Mouse (Mus musculus): ENCODE measurements around the gene Tspan10. TPM values are rescaled to one million over a fixed set of nuclear protein-coding genes. Genes with fewer than 3 reads are reported as not detected.

Gene Tspan10
- polyA plus RNA-seq, 1 experiment from 2014 or later: not detected

DNA sequence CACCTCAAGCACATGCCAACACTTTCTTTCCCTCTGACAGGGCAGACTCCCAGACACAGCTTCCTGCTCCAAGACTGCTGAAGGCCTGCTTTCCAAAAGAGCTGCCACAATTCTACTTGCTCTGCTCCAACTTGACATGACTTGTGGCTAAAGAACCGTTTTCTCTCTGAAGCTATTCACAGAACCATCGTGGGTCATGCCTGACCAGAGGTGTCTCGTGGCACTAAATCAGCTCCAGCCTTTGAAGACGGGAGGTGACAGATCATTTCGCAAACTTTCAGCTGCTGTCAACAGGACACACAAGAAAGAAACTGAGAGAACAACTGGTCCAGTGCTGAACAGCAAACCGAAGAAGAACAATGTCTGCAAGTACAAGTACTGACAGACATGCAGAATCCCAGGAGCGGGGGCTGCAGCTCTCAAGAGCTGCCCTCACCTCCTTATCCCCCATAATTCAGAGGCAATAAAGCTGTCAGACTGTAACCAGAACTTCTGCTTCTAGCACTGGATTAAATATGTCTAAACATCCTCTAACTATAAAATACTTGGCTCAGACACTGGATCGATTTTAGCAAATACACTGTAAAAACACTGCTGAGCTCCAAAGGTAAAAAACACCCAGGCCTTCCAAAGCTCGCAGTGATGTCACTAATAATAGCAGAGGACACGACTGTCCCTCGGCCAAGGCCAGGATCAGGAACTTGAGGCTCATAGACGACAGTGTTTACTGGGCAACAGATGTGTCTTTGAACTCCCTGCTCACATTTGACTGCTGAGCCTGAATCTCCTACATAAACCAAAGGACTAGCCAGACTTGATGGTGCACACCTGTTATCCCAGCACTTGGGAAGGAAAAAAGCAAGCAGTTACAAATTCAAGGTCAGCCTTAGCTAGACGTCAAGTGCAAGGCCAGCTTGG is 19.5 kb upstream of the Tspan10 start:
- Histone ChIP-seq H3K4me2 (replicated peaks) (no peak overlapping the region), H3K4me3 (replicated peaks; ENCODE audit: low read length) (no peak overlapping the region), H3K9me3 (ENCODE audit: control insufficient read depth, low read length) (no peaks in the 10 kb centered on the region), H3K27me3 (ENCODE audit: control insufficient read depth, insufficient read depth, low read length) (no peaks in the 10 kb centered on the region), H3K27ac (no peak overlapping the region), H3K4me1 (replicated peaks; ENCODE audit: control insufficient read depth, insufficient read depth, low read length) (no peaks in the 10 kb centered on the region), H3K9ac (no peak overlapping the region), H3K36me3 (replicated peaks; ENCODE audit: control insufficient read depth, insufficient read depth) (peaks cover 90% of the 10 kb centered on the region)
- ATAC-seq (ENCODE audit: low FRiP score): no peak
- WGBS: 93% methylated on average over 13 of the region's 13 CpGs
- no peak for DNase-seq (ENCODE audit: low spot score)

DNA sequence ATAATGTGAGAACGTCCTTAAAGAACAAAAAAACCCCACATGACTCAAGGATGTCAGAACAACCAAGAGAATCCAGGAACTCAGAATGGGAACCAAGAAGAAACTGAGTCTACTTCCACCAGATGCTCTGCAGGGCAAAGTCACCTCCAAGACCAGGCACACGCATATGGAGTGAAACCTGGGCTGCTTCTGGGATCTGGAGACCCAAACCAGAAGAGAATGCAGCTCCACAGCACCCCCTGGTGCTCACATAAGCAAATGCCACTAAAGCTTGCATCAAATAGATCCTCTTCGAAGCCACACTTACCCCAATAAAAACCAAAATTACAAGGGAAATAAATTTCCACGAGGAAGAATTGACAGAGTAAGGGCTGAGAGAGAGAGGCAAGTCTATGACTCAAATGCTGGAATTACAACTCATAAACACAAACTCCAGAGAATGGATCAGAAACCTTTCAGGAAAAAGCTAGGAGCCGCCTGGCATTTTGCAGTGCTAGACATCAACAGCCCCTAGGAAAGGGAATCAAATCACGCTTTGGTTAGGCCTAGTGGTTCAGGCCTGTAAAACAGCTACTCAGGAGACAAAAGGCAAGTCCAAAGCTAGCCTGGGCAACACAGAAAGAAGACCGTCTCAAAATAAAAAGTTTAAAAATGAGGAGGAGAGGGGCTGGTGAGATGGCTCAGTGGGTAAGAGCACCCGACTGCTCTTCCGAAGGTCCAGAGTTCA is 18.7 kb upstream of the Tspan10 start:
- H3K9ac ChIP-seq: no peak overlapping the region
- peaks cover 91% of the 10 kb centered on the region for H3K36me3 ChIP-seq (replicated peaks; ENCODE audit: control insufficient read depth, insufficient read depth)
- H3K27me3 ChIP-seq (ENCODE audit: control insufficient read depth, insufficient read depth, low read length): no peaks in the 10 kb centered on the region
- no peak for ATAC-seq (ENCODE audit: low FRiP score)
- H3K4me2 ChIP-seq (replicated peaks): no peak overlapping the region
- 69% methylated on average over 9 of the region's 9 CpGs for WGBS
- no peaks in the 10 kb centered on the region for H3K4me1 ChIP-seq (replicated peaks; ENCODE audit: control insufficient read depth, insufficient read depth, low read length)
- no peaks in the 10 kb centered on the region for H3K9me3 ChIP-seq (ENCODE audit: control insufficient read depth, low read length)
- no peak overlapping the region for H3K4me3 ChIP-seq (replicated peaks; ENCODE audit: low read length)
- DNase-seq (ENCODE audit: low spot score): peak; percentile 80
- no peak overlapping the region for H3K27ac ChIP-seq

DNA sequence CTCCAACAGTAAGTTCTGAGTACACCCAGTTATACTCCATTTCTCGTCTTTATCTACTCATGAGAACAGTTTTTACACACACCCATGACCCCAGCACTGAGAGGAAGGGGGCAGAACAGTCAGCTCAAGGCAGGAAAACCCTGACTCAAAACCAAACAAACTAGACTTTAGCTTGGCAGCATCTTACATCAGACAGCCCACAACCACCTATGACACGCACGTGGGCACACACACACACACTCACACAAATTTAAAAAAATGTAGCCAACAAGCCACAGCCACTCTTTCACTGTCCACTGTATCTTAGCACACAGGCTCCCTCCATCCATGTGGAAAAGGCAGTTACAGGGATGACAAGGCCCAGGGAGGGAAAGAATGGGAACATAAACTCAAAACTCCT is 15.7 kb upstream of the Tspan10 start:
- ATAC-seq (ENCODE audit: low FRiP score): no peak
- WGBS: 97% methylated on average over 3 of the region's 3 CpGs

DNA sequence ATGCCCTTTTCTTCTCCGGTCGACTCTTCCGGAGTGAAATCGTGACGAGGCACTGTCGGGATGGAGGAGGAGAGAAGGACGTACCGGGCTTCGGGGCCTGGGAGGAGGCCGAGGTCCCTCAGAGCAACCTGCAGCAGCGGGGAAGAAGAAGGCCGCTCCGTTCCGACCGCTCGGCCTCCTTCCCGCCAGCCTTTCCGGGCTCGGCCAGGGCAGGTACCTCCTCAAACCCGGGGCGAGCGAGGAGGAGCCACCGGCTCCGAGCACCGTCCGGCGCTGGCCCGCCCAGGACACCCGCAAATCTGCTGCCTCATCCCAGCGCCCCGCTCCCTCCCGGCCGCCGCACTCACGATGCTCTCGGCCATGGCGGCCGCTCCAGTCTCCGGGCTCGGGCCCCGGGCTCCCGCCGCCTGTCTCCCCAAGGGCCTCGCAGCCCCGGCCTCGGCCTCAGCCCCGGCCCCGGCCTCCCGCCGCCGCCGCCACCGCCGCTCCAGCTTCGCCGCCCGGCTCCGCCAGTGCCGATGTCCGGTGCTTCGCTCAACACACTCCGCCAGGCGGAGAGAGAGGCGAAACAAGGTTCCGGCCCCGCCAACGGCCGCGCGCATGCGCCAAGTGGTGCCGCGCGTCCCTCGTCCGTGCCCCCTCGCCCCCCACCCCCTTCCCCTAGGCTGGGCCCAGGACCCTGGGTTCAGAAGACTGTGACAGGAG is 5.1 kb upstream of the Tspan10 start, which contains the start of gene Nploc4:
Gene Nploc4, minus strand, starts transcription at position 557 of the 705 bp plus-strand sequence.
- under 1% methylated on average over 74 of the region's 77 CpGs for WGBS
- H3K36me3 ChIP-seq (replicated peaks; ENCODE audit: control insufficient read depth, insufficient read depth): peaks cover 32% of the 10 kb centered on the region
- DNase-seq (ENCODE audit: low spot score): peak; percentile 89

More for the DNA sequence above, 15.7 kb upstream of the Tspan10 start:
- Histone ChIP-seq H3K27me3 (ENCODE audit: control insufficient read depth, insufficient read depth, low read length) (no peaks in the 10 kb centered on the region), H3K4me2 (replicated peaks) (no peak overlapping the region), H3K9ac (no peak overlapping the region), H3K4me3 (replicated peaks; ENCODE audit: low read length) (no peak overlapping the region), H3K27ac (no peak overlapping the region), H3K9me3 (ENCODE audit: control insufficient read depth, low read length) (no peaks in the 10 kb centered on the region), H3K4me1 (replicated peaks; ENCODE audit: control insufficient read depth, insufficient read depth, low read length) (no peaks in the 10 kb centered on the region), H3K36me3 (replicated peaks; ENCODE audit: control insufficient read depth, insufficient read depth) (peaks cover 90% of the 10 kb centered on the region)
- DNase-seq (ENCODE audit: low spot score): no peak

DNA sequence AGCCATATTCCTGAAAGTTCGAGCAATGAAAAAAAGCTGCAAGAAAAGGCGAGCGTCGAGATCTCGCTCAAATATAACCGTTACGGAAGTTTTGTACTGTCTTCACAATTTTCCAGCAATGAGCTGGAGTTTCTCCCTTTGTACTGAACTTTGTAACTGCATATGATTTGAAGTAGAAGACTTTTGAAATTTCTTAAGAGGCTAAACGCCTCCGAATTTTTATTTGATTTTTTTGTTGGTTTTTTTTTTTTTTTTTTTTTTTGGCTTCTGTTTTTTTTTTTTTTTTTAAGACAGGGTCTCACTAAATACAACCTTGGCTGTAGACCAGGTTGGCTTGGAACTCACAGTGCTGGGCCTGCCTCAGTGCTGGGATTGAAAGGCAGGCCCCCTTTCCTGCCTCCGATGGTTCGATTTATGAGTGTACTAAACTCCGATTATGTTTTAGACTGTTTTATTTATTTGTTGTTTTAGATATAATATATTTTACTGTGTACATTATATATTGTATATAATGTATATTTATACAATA is 4.5 kb upstream of the Tspan10 start:
- peaks cover 12% of the 10 kb centered on the region for H3K4me1 ChIP-seq (replicated peaks; ENCODE audit: control insufficient read depth, insufficient read depth, low read length)
- peaks cover 26% of the 10 kb centered on the region for H3K36me3 ChIP-seq (replicated peaks; ENCODE audit: control insufficient read depth, insufficient read depth)
- WGBS: 30% methylated on average over 12 of the region's 12 CpGs
- H3K9me3 ChIP-seq (ENCODE audit: control insufficient read depth, low read length): no peaks in the 10 kb centered on the region
- H3K4me3 ChIP-seq (replicated peaks; ENCODE audit: low read length): peak overlapping the region; percentile 93
- H3K4me2 ChIP-seq (replicated peaks): peak overlapping the region; percentile 70
- peak overlapping the region; percentile 92 for H3K9ac ChIP-seq
- H3K27ac ChIP-seq: no peak overlapping the region; the same call in 1 of the 2 replicates
- DNase-seq (ENCODE audit: low spot score) (no peak), ATAC-seq (ENCODE audit: low FRiP score) (no peak)
- no peaks in the 10 kb centered on the region for H3K27me3 ChIP-seq (ENCODE audit: control insufficient read depth, insufficient read depth, low read length)

More for the DNA sequence above, 5.1 kb upstream of the Tspan10 start, which contains the start of gene Nploc4:
- no peaks in the 10 kb centered on the region for H3K9me3 ChIP-seq (ENCODE audit: control insufficient read depth, low read length)
- peak; percentile 84; the same call in 1 of the 2 replicates for ATAC-seq (ENCODE audit: low FRiP score)
- H3K27me3 ChIP-seq (ENCODE audit: control insufficient read depth, insufficient read depth, low read length): no peaks in the 10 kb centered on the region
- peak within 1 kb of the TSS; percentile 70 for H3K4me2 ChIP-seq (replicated peaks)
- H3K27ac ChIP-seq: peak within 1 kb of the TSS; percentile 58
- H3K4me1 ChIP-seq (replicated peaks; ENCODE audit: control insufficient read depth, insufficient read depth, low read length): peaks cover 12% of the 10 kb centered on the region
- peak within 1 kb of the TSS; percentile 92 for H3K9ac ChIP-seq
- peak within 1 kb of the TSS; percentile 93 for H3K4me3 ChIP-seq (replicated peaks; ENCODE audit: low read length)

DNA sequence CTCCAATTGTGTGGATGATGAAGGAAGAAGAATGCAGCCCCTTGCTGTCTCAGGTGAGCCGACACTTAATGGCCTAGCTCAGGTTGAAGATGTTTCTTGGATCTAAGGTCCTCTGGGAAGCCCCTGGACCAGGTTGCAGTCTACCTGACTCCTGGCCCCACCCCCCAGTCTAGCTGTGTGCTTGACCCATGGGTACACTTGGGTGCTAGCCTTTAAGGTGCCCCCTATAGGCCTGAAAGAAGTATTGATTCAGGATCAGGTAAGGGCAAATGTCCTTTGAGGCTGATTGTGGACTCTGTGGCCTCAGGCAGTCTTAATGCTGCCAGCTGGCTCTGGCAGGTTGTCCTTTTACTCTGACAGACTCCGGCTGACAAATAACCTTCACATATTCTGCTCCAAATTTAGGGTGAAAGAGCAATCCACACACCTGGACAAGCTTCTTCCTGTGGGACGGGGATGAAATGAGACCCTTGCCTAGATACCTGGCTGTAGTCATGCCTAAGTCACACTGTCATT is 379 bp downstream of the Tspan10 start:
- ATAC-seq (ENCODE audit: low FRiP score) (no peak), DNase-seq (ENCODE audit: low spot score) (no peak)
- Histone ChIP-seq H3K27me3 (ENCODE audit: control insufficient read depth, insufficient read depth, low read length) (no peaks in the 10 kb centered on the region), H3K9ac (no peak overlapping the region), H3K27ac (no peak overlapping the region), H3K4me1 (replicated peaks; ENCODE audit: control insufficient read depth, insufficient read depth, low read length) (no peaks in the 10 kb centered on the region), H3K9me3 (ENCODE audit: control insufficient read depth, low read length) (no peaks in the 10 kb centered on the region), H3K4me3 (replicated peaks; ENCODE audit: low read length) (no peak overlapping the region), H3K36me3 (replicated peaks; ENCODE audit: control insufficient read depth, insufficient read depth) (no peaks in the 10 kb centered on the region), H3K4me2 (replicated peaks) (no peak overlapping the region)
- WGBS: 88% methylated on average over 3 of the region's 3 CpGs

DNA sequence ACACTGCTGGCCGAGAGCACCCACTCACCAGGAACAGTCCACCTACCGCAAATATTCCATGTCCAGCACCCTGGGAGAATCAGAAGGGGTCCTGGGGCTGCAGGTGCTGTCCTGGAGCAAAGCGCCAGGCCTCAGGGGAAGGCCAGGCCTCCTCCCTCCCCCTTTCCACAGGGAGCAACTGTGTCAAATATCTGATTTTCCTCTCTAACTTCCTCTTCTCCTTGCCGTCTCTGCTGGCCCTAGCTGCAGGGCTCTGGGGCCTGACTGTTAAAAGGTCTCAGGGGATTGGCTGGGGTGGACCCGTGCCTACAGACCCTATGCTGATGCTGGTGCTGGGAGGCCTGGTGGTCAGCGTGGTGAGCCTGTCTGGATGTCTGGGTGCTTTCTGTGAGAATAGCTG is 1.7 kb downstream of the Tspan10 start:
- ATAC-seq (ENCODE audit: low FRiP score): no peak
- Histone ChIP-seq H3K27ac (no peak overlapping the region), H3K4me2 (replicated peaks) (no peak overlapping the region), H3K9me3 (ENCODE audit: control insufficient read depth, low read length) (no peaks in the 10 kb centered on the region), H3K9ac (no peak overlapping the region), H3K4me1 (replicated peaks; ENCODE audit: control insufficient read depth, insufficient read depth, low read length) (no peaks in the 10 kb centered on the region), H3K36me3 (replicated peaks; ENCODE audit: control insufficient read depth, insufficient read depth) (no peaks in the 10 kb centered on the region), H3K4me3 (replicated peaks; ENCODE audit: low read length) (no peak overlapping the region), H3K27me3 (ENCODE audit: control insufficient read depth, insufficient read depth, low read length) (no peaks in the 10 kb centered on the region)
- 84% methylated on average over 6 of the region's 6 CpGs for WGBS
- DNase-seq (ENCODE audit: low spot score): no peak

DNA sequence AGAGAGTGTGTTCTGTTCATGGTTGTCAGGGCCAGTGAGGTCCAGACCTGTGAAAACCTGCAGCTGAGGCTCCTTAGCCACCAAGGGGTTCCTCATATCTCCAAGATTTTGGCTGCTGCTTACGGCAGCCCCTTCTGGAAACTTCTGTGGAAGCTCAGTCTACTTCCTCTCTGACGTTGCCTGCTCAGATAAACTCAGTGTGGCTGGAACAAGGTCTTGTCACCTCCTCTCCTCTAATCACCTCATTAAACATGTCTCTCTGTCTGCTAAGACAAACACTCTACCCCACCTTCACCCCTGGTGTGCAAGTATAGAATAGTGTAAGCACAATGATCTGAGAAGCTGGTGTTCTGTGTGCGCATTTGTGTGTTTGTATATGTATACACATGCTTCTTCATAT is 3.0 kb downstream of the Tspan10 start:
- Histone ChIP-seq H3K27me3 (ENCODE audit: control insufficient read depth, insufficient read depth, low read length) (no peaks in the 10 kb centered on the region), H3K36me3 (replicated peaks; ENCODE audit: control insufficient read depth, insufficient read depth) (no peaks in the 10 kb centered on the region), H3K4me2 (replicated peaks) (no peak overlapping the region), H3K9ac (no peak overlapping the region), H3K4me3 (replicated peaks; ENCODE audit: low read length) (no peak overlapping the region), H3K9me3 (ENCODE audit: control insufficient read depth, low read length) (no peaks in the 10 kb centered on the region), H3K27ac (no peak overlapping the region), H3K4me1 (replicated peaks; ENCODE audit: control insufficient read depth, insufficient read depth, low read length) (no peaks in the 10 kb centered on the region)
- WGBS: 88% methylated on average over 3 of the region's 3 CpGs
- no peak for DNase-seq (ENCODE audit: low spot score)
- ATAC-seq (ENCODE audit: low FRiP score): no peak

Data from hindbrain, embryonic 14.5 days (tissue).